Comparison of ENCODE assay signal across 1 mouse cellular context in the genomic region with DNA sequence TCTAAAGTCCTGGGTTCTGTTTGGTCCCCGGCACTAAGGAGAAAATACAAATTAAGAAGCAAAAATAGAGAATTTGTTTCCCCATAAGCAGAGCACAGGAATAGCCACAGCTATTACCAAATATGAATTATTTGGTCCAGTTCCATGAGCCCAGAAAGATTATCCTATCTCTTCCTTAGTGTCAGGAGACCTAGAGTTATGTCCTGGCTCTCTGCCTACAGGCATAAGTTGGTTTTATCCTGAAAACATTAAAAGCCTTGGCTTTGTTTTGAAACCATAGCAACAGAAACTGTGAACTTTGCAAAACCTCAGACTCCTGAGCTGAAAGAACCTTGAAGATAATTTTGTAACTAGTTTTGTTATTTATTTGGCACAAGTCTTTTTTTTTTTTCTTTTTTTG.
TF ChIP-seq lines count a peak whose summit lies in the region.

No protein-coding gene starts in this region.

TF ChIP-seq in myocyte, 11 proteins besides CTCF, POLR2A, EP300 and RAD21:
- TF ChIP-seq SRF (IDR thresholded peaks at IDR 0.05; ENCODE audit: control insufficient read depth, insufficient read length, low read depth) (no peak), USF1 (IDR thresholded peaks at IDR 0.05; ENCODE audit: low read depth) (no peak), TCF3 (IDR thresholded peaks at IDR 0.05; ENCODE audit: insufficient read length, low read depth) (no peak), REST (IDR thresholded peaks at IDR 0.05; ENCODE audit: insufficient read depth, insufficient read length) (no peak), POLR2AphosphoS2 (IDR thresholded peaks at IDR 0.05; ENCODE audit: insufficient read length, low read depth) (no peak), E2F4 (IDR thresholded peaks at IDR 0.05; ENCODE audit: insufficient read depth) (no peak), MYOD1 (IDR thresholded peaks at IDR 0.05; ENCODE audit: control insufficient read depth in 1 of 3, insufficient read length in 2 of 3, low read depth in 2 of 3) (no peak), MYOG (IDR thresholded peaks at IDR 0.05; ENCODE audit: control insufficient read depth in 1 of 3, insufficient read depth in 1 of 3, insufficient read length in 2 of 3, low read depth in 2 of 3) (no peak), MAX (IDR thresholded peaks at IDR 0.05; ENCODE audit: low read depth) (no peak), CEBPB (IDR thresholded peaks at IDR 0.05; ENCODE audit: insufficient read depth, poor library complexity, severe bottlenecking) (no peak), TCF12 (IDR thresholded peaks at IDR 0.05; ENCODE audit: insufficient read depth, poor library complexity, severe bottlenecking) (no peak)
